Mouse (Mus musculus) heart, adult 9 months (tissue): ENCODE measurements around the gene Bdkrb1.

Experiments
- DNase-seq, 2 experiments: peaks; one replicate each; pipeline ENCODE4 v3.0.0; 2022; ENCODE audit warnings: low spot score in 2 of 2

The Bdkrb1 gene

DNA sequence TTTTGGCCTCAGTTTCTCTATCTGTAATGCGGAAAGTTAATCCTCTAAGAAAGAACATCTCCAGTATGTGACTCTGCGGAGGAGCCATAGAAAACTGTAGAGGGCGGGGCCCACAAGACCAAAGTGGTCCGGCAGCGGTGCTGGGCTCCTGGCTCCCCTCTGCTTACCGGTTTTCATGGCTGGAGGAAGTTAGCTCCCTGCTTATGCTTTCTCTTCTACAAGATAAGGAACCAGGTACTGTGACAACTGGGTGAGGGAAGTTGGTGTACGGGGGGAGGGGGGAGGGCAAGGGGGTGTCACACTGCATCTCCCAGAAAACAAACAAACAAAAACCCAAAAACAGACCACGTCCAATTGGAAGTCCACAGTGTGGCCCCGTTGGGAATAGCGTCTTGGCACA lies 4.4 kb upstream of the Bdkrb1 start:
- no peak for DNase-seq

GRCm38 (mm10) chr12:105599098-105599497 lies 3.8 kb upstream of the Bdkrb1 start:
- DNase-seq: no peak

GRCm38 (mm10) chr12:105601586-105601985 lies 1.3 kb upstream of the Bdkrb1 start:
- DNase-seq: no peak

GRCm38 (mm10) chr12:105603904-105604303 lies 1.0 kb downstream of the Bdkrb1 start:
- DNase-seq: no peak

DNA sequence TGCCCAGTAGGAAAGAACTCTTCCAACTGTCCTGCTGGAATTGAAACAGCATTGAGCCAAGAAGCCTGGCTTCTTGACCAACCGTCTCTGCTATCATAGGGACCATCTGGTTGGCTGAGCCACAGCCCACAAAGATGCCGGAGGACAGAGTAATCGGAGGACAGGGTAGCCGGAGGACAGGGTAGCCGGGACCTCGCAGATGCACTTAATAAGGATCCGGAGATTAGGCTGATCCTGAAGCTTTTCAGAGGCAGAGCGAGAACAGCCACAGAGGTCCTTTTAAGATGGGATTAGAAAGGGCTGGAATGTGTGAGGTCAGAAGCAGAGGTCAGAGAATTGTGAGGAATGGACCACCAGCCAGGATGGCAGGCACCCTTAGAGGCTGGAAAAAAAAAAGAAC lies 2.3 kb downstream of the Bdkrb1 start:
- no peak for DNase-seq

DNA sequence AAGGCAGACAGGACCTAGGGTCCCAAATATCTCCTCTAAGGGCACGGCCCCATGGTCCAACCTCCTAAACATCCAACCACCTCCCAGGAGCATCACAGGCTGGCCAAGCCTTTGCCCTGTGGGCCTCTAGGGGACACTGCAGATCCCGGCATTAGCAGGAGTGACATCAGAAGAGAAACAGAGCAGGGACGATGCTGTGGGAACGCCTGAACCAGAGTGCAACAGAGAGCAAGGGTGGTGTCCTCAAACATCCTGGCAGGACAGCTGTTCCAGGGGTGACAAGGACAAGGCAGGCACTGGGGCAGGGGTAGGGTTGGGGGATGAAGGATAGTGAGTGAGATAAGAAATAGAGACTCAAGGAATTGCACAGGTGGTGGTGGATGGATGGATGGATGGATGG lies 4.0 kb downstream of the Bdkrb1 start:
- no peak for DNase-seq

- no peak for DNase-seq
Observed at GRCm38 (mm10) chr12:105611045-105611444, 8.2 kb downstream of the Bdkrb1 start.

DNA sequence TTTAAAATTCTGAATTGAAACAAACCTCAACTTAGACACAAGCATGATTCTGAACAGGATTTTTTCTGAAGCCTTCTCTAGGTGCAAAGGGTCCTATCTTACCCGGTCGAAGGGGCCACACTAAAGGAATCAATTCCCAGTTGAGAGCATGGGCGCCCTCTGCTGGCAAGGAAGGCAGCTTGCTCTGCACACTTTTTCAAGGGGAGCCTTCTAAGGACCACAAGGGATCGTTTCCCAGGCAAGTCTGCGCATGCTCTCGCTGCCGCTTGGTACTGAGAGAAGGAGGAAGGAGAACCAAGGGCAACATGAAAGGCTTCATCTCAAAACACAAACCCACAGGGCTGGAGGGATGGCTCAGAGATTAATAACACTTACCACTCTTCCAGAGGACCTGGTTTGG lies 8.9 kb downstream of the Bdkrb1 start:
- no peak for DNase-seq

- DNase-seq: no peak
Observed at GRCm38 (mm10) chr12:105613559-105613958, 10.7 kb downstream of the Bdkrb1 start.

GRCm38 (mm10) chr12:105622048-105622447 lies 19.2 kb downstream of the Bdkrb1 start:
- DNase-seq: no peak

DNA sequence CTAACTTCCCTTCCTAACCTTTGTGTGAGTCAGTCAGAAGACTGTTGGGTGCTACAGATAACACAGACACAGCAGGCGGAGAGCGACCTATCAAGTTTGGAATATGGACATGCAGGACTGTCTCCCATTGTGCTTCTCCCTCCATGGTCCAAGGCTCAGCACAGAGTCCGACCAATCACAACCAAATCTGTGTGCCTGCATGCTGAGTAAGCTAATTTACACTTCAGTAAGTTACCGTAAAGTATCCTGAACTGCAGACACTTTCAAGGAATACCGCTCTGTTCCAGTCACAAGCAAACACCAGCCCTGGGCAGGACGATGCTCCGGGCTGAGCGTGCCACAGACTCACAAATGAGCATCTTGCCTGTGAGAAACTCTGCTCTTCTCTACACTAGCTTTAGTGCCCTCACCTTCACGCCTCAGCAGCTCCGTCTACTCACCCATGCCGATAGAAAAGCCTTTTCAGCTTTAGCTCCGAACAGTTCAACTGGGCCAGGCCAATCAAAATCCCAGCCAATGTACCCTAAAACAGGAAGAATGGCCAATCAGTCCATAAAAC lies 20.2 kb downstream of the Bdkrb1 start:
- DNase-seq: no peak

DNA sequence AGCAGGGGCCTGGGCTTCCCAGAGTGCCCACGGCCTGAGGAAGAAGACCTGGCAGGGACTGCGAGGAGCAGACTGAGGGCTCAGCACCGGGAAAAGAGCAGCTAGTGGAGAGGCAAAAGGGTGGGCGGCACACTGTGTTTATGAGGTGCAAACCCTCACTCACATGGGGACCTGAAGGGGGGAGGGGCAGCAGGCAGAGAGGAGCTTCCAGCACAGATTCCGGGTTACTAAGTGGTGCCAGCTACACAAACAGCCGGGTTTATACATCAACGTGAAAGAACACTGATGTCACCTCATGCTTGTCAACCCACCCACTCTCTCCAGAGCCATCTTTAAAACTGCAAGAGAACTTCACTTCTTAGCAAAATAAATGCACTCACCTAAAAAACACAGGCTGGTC lies 22.9 kb downstream of the Bdkrb1 start:
- no peak for DNase-seq

GRCm38 (mm10) chr12:105634374-105635067 lies 31.6 kb downstream of the Bdkrb1 start:
- DNase-seq: no peak

- DNase-seq: no peak
Observed at GRCm38 (mm10) chr12:105636551-105636950, 33.7 kb downstream of the Bdkrb1 start.

- DNase-seq: no peak
Observed at GRCm38 (mm10) chr12:105637554-105637953, 34.7 kb downstream of the Bdkrb1 start.

DNA sequence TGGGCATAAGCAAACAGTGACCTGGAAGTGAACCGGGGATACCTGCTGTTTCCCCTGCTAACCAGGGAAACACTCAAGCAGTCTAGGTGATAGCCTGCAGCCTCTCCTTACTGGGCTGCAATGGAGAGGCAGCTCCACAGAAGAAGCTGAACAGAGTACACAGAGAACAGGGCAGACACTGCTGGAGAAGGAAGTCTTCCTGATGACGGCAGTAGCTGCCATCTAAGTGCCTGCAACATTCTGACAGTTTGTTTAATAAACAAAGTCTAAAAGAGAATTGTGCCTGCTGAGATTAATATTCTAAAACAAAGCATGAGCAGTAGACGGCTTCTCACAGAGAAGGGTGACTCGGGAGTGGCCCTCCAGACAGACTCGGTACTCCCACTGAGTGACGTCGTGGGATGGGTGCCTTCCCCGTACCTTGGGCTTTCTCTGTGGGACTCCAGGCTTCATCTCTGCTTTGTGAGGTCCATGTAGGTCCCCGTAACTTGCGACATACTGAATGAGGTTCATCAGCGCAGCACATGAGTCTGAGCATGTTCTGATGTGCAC lies 40.0 kb downstream of the Bdkrb1 start:
- no peak for DNase-seq
